Mouse (Mus musculus) CH12F3 (cell line): ENCODE results near the gene Pbrm1.

Experiments
- in situ Hi-C: fragments of 300-500 bp; cut with MboI; formaldehyde crosslinking; loops from 2 replicates; pipeline ENCODE4 v1.14.3; 2020; ENCODE audit warnings: low sequenced_read_pairs

Gene Pbrm1

DNA sequence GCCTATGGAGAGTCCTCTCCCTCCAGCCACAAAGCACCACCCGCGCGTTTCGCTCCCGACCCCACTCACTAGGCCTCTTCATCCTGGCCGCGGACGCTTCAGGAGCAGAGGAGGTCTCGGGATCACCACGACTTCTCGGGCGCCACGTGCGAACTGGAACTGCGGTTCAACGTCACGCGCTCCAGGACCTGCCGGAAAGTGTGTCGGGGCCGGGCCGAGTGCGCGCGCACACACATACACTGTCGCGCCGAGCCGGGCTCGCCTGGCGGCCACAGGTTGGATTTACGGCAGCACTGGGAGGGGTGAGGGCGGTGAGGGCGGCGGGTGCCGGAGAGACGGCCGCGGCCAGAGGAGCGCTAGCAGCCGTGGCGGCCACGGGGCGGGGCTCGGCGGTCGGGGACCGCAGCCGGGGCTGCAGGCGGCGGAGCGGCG, at the start of gene Pbrm1, which contains the start of gene Gnl3:
Gene Pbrm1 (plus strand): TSS at position 279 of the 432 bp plus-strand sequence.
Gene Gnl3 (minus strand): TSS at position 293 of the 432 bp plus-strand sequence.
- in situ Hi-C loops, result no loop called here

DNA sequence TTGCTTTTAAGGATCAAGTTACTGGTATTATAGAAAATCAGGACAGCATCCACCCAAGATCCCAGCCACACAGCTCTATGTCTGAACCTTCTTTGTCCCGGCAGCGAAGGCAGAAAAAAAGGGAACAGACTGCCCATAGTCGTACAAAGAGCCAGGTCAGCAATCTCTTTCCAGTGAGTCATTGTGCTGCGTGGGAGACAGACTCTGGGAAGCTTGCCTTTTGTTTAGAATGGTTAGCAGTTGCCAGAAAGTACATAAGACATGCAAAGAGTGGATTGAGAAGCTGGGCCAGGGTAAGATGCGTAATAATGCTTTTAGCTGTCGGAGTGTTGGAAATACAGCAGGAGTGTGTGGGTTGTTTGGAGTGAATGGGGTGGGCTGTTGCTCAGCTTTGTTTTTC, 44.7 kb upstream of the Pbrm1 start:
- in situ Hi-C loops, result no loop called here

DNA sequence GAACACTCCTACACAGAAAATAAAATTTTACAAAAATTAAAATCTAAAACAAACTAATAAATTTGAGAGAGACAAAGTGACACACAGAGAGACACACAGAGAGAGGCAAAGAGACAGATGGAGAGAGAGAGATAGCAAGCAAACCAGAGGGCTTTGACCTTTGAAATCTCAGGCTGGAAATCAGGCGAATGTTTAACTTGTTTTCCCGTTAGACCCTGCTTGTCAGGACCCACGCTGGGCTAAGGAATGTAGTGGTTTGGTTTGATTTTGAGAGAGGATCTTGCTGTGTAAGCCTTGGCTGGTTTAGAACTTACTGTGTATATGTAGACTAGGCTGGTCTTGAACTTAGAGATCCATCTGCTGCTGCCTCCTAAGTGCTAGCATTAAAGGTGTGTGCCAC, 42.7 kb upstream of the Pbrm1 start:
- in situ Hi-C loops, result no loop called here

DNA sequence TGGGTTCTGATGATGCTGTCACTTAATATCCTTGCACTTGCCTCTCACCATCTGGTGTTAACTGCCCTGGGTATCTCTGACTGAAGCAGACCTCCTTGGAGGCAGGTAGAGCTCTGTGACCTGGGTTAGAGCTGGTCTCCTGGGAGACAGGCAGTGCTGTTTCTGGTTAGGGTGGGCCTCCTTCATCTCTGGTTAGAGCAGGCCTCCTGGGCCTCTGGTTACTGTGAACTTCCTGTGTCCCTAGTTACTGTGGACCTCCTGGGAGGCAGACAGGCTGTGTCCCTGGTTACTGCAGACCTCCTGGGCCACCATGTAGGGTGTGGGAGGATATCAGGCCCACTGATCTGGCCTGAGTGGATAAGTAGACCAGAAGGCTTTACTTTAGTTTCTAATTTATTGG, 22.5 kb upstream of the Pbrm1 start:
- in situ Hi-C loops, result no loop called here

DNA sequence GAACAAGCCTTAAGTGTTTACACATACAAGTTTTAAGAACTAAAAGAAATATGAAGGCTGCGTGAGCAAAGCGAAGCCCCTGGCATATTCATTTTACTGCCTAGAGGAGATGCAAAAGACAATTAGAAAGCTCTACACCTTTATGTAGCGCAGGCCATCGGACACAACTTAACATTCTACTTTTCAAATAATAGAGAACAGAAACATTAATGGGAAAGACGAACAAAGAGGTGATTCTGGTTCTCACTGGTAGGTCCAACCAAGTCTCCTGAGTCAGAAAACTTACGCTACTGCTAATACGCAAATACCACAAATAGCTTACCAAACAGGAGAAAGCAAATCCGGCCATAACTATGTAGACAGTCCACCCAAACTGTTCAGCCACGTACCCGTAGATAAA, 18.6 kb upstream of the Pbrm1 start:
- in situ Hi-C loops, result no loop called here

DNA sequence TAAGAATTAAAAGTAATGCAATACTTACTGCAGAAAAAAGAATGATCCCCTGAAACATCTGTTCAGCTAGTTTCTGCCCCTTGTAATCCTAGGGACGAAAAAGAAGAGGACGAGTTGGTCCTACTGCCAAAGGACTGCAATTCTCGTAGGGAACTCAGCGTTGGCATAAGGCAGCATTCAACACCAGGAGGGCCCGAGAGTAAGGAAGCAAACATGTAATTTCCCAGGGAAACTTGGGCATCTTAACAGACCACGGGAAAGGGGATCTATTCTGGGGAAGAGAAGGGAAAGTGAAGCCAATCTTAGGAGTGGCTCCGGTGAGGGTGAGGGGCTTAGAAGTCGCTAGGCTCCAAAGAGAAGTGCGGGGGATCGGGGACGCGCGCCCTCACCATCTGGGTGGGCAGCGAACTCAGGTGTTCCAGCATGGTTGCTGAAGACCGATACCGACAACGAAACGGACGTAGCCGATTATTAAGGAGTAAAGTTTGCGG, 18.1 kb upstream of the Pbrm1 start:
- in situ Hi-C loops, result no loop called here

DNA sequence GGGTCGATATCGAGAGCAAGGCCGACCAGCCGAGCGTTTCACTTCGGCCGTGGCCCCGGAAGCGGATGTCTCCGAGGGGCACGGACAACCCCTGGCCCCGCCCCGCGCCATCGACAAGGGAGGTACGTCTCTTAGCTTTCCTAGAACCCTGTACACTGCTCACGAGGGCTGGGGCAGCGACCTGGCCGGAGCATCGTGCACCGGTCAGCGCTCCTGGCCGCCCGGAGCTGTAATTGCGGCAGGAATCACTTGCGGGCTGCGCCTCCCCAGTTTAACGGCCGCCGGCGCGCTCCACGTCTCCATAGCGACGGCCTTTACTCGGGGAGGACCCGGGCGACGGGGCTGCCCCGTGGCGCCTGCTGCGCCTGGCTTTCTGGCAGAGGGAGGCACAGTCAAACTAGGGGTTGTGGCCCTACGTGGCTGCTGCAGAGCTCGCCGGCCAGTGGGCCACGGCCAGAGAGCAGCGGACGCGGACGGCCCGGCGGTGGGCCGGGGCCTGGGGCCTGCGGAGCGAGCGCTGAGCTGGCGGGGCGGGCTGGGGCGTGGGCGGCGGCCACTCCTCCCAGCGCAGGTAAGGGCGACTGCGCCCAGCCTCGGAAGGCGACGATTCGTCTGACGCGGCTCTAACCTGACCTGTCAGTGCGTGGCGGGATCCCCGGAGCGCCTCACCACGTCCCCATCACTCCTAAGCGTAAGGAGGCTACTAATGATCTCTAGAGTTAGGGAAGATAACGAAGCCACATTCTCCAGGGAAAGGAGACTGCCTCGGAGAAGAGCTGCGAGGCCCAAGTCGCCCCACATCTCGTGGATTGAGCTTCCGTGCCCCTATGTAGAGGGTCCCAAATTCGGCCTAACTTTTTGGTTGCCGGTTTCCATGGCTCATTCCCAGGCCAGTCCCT, 17.4 kb upstream of the Pbrm1 start, which contains the start of the genes Glt8d1 and Spcs1:
Gene Glt8d1 (plus strand): TSS at position 94 of the 899 bp plus-strand sequence.
Gene Spcs1 (minus strand): TSS at position 366 of the 899 bp plus-strand sequence.
- in situ Hi-C loops, result no loop called here

DNA sequence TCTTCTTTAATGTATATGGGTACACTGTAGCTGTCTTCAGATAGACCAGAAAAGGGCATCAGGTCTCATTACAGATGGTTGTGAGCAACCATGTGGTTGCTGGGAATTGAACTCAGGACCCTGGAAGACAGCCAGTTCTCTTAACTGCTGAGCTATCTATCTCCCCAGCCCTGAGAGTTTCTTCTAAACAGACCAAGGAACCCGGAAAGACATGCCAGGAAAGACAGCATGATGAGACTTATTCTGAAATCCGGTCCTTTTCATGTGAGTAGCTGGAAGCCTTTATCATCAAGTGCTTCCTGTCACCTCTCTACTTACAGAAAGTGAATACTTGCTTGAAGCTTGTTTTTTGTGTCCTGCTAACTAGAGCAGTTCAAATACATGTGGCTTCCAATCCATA, 14.4 kb upstream of the Pbrm1 start:
- in situ Hi-C loops, result no loop called here

DNA sequence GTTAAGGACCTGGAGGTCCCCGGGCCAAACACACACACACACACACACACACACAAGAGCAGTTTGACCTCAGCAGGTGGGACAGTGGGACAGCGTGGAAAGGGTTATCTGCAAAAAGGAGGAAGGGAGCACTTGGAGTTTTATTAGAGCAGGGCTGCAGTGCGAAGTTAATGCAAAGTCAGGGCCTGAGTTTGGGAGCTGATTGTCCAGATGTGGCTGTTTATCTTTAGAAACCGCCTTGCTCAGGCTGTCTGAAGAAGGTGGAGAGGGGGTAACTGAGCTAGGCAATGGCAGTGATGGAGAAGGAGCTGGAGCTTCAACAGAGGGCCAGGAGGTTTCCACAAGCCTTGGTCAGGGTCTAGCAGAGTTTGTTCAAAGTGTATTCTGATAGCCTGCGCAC, 12.2 kb upstream of the Pbrm1 start:
- in situ Hi-C loops, result no loop called here

DNA sequence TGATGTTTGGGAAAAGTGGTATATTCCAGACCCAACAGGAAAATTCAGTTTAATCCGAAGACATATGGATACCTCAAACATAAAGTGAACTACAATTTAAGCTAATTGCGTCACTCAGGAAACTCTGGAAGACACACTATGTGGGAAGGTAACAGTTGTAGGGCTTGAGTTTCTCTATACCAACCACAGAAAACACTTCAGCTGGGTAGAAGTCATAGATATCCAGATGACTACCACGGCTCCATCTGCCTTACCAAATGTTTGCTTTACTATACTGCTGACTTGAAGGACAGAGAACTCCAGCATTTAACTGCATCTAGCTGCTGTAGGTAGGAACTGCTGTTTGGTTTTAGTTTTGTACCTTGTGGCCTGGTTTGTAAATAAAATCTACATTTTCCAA, 7.3 kb upstream of the Pbrm1 start:
- in situ Hi-C loops, result no loop called here

DNA sequence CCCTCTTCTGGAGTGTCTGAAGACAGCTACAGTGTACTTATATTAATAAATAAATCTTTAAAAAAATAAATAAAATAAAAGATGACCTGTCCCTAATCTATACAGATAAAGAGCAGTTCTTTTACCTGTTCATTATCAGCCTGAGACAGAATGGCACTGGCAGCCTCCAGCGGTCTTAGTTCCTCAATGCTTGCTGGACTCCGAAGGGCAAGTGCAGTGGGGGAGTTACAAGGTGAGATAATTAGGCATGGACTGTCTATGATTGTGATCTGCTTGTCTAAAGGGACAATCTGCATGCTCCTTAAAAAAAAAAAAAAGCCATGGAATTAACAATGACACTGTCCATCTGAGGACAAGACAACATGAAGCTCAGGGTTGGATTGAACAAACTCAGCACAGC, 5.0 kb upstream of the Pbrm1 start:
- in situ Hi-C loops, result no loop called here

DNA sequence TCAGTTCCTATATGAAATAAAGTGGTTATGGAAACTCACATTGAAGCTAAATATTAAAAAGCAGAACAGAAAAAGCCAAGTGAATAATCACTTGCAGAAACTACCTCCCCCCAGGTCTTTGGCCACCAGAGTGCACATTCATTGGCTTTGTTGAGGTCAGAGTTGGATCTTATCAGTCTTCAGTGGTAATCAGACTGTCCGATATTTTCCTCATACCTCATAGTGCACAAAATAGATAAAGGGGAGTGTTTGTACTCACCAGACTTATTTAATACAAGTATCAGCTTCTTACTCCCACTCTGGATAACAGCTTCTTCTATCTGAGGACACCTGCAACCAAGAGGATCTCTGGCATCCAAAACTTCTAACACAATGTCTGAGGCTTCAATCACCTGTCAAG, 2.9 kb upstream of the Pbrm1 start:
- in situ Hi-C loops, result no loop called here

DNA sequence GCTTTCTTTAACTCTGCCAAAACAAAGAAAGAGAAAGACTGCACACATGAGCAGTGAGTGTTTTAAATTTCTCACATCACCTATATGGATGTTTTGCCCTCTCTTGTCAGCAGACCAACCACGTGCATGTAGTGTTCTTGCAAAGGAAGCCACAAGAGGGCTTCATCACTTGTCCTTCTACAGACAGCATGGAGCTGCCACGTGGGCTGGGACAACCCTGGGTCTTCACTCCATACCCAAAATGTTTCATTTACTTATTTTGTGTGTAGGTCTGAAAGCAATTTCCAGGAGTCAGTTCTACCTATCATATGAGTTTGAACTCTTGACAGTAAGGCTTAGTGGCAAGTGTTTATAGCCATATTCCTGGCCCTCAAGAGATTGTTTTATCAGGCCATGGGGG, 1.1 kb upstream of the Pbrm1 start:
- in situ Hi-C loops, result no loop called here

DNA sequence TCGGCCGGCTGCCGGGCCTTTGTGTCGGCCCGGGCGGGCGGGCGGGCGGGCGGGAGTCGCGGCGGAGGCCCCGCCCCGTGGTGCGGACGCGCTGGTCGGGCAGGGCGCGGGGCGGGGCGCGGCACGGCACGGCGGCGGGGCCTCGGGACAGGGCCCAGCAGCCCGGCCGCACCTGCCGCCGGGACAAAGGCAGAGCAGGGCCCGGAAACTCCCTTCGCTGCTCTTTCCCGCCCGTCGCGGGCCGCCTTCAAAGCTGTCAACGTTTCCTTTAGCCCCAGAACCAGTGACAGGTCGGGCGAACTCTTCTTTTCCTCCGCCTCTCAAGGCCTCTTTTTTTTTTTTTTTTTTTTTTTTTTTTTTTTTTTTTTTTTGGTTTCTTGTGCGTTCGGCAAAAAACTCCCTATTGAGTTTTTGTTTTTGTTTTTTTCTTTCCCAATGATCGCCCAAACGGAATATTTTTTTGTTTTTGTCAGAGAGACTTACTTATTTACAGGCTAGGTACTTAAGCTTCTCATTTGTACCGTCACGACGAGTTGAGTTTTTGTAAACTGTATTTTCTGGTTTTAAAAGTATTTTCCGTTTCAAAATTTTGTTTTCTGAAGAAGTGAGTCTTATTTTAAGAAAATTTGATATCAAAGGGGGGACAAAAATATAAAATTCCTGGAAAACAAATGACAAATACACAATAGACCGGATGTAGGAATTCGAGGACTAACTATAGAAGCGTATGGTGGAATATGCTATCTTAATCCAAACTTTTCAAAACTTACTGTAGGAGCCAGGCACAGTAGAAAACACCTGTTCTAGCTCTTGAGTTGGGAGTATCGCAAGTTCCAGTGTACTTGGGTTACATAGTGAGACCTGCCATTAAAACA, 630 bp downstream of the Pbrm1 start:
- in situ Hi-C loops, result no loop called here

DNA sequence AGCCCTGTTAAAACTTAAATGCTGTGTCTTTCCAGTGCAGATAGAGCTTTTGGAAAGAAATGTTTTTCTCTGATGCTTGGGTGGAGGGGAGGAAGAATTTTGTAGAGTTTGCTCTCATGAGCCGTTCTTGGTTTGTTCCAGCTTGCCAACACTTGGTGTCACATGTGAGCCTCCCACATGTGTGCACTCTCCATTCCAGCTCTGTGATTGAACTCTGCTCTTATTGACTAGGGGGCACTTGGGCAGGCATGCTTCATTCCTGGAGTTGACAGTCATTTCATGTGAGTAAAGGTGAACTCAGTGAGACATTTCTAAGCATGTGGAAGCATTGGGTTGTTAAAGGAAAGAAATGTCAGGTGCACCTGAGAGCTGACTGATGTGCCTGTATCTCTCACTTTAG, 3.6 kb downstream of the Pbrm1 start:
- in situ Hi-C loops, result no loop called here

DNA sequence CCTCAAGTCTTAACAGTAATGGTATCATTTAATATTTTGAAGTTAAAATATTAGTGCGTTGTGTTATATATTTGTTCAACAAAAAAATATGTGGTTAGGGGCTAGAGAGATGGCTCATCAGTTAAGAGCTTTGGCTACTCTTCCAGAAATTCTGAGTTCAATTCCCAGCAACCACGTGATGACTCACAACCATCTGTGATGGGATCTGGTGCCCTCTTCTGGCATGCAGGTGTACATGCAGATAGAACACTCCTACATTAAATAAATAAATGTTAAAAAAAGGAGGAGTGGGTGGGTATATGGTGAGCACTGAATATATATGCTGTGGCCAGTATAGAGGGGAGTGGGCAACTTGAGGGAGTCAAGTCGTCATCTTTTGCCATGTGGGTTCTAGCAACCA, 6.8 kb downstream of the Pbrm1 start:
- in situ Hi-C loops, result no loop called here

DNA sequence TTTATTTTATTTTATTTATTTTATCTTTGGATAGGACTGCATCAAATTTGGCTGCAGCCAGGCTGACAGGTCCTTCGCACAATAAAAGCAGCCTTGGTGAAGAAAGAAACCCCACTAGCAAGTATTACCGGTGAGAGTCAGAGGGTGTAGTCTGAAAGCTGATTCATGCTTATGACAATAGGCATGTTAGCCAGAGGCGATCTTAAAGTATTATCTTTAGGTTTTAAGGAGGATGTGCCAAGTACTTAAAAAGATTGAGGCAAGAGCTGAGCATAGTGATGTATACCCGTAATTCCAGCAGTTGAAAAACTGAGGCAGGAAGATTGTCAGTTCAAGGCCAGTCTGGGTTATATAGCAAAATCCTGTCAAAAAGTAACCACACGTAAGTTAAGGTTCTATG, 26.4 kb downstream of the Pbrm1 start:
- in situ Hi-C loops, result no loop called here

DNA sequence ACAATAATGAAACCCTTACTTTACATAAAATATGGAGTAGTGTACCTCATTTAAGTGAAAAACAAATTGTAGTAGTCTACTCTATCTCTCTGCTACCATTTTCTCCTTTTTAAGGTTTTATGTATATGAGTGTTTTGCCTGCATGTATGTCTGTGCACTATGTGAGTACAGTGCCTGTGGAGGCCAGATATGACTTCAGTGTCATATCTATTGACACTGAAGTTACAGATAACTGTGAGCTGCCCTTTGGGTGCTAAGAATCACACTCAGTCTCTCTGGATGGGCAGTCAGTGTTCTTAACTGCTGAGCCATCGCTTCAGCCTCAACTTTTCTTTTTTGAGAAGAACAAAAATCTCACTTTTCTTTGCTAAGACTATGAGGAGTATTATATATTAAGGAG, 26.9 kb downstream of the Pbrm1 start:
- in situ Hi-C loops, result no loop called here

DNA sequence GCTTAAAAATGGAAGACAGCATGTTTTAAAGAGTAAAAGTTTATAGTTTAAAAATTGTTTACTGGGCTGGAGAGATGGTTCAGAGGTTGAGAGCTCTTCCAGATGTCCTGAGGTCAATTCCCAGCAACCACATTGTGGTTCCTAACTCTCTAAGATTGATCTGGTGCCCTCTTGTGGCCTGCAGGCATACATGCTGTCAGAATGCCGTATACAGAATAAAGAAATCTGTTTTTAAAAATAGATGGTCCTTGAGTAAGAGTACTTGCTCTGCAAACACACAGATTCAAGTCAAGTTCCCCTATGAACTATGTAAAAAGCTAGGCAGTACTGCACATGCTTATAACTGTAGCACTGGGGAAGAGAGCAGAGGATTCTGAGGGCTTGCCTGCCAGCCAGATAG, 43.3 kb downstream of the Pbrm1 start:
- in situ Hi-C loops, result no loop called here

DNA sequence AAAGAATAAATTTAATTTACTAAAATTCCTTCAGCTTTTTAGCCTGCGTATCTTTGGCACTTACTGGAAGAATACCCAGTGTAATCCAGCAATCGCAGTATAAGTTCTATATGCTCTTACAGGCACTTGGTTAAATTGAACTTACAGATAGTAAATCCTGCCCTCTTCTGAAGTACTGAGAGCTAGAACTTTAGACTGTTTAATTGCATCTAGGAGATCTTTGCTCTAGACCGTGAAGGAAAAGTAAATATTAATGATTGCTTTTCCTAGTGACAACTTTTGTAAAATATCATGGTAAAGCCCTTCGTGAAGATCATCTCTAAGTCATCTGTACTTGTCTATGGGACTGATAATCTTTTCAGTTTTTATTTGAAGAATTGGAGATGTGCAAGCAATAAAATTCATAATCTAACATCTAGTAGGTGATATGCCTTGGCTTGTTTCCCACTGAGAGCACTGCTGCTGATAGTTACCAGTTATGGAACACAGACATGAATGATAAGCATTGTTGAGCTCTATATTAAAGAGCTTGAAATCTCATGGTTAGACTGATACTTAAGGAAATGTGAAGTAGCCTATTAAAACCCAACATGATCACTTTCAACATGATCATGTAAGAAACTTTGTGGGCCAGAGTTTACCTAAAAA, 50.3 kb downstream of the Pbrm1 start:
- in situ Hi-C loops, result no loop called here

DNA sequence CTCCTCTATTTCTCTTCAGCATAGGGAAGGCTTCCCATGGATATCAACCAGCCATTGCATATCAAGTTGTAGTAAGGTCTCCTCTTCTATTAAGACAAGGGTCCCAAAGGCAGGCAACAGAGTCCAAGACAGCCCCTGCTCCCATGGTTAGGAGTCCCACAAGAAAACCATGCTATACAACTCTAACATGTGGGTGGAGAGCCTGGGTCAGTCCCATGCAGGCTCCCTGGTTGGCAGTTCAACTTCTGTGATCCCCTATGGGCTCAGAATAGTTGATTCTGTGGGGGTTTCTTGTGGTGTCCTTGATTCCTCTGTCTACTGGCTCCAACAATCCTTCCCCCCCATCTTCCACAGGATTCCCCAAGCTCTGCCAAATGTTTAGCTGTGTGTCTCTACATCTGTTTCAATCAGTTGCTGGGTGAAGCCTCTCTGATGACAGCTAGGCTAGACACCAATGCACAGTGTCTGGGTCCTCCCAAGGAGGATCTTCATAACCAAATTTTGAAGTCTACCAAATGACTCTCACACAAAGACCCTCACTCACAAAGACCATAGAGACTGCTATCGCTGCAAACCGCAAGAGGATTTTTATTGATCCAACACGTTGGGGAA, 59.8 kb downstream of the Pbrm1 start:
- in situ Hi-C loops, result no loop called here
